Mouse (Mus musculus) heart, adult 11 months (tissue): ENCODE results near the gene Ttc21a.

Source experiments
- DNase-seq: peaks from one replicate; pipeline ENCODE4 v3.0.0; 2022

The Ttc21a gene

GRCm38 (mm10) chr9:119937005-119937773 is at the start of gene Ttc21a, which contains the start of gene Gorasp1:
TSS of gene Ttc21a (plus strand) at chr9:119937606.
TSS of gene Gorasp1 (minus strand) at chr9:119937565.
- peak; percentile 99 for DNase-seq

- DNase-seq = peak; percentile 56
Observed at GRCm38 (mm10) chr9:119888843-119889246, 48.6 kb upstream of the Ttc21a start.

GRCm38 (mm10) chr9:119889446-119889845 is 48.0 kb upstream of the Ttc21a start:
- peak; percentile 88 for DNase-seq

- DNase-seq = peak; percentile 22
Observed at GRCm38 (mm10) chr9:119890692-119891091, 46.7 kb upstream of the Ttc21a start.

GRCm38 (mm10) chr9:119893881-119894280 is 43.5 kb upstream of the Ttc21a start:
- no peak for DNase-seq

GRCm38 (mm10) chr9:119894339-119895009 is 42.9 kb upstream of the Ttc21a start, which contains the start of gene Wdr48:
TSS of gene Wdr48 (plus strand) at chr9:119894878.
- DNase-seq = peak; percentile 100

- peak; percentile 96 for DNase-seq
Observed at GRCm38 (mm10) chr9:119895040-119895721, 42.2 kb upstream of the Ttc21a start.

GRCm38 (mm10) chr9:119899446-119899845 is 38.0 kb upstream of the Ttc21a start:
- no peak for DNase-seq

- DNase-seq = no peak
Observed at GRCm38 (mm10) chr9:119902410-119903151, 34.8 kb upstream of the Ttc21a start.

GRCm38 (mm10) chr9:119908708-119909107 is 28.7 kb upstream of the Ttc21a start:
- no peak for DNase-seq

GRCm38 (mm10) chr9:119909931-119910330 is 27.5 kb upstream of the Ttc21a start:
- no peak for DNase-seq

- no peak for DNase-seq
Observed at GRCm38 (mm10) chr9:119913087-119913838, 24.1 kb upstream of the Ttc21a start.

- no peak for DNase-seq
Observed at GRCm38 (mm10) chr9:119919858-119920257, 17.5 kb upstream of the Ttc21a start.

- DNase-seq = no peak
Observed at GRCm38 (mm10) chr9:119923462-119923861, 13.9 kb upstream of the Ttc21a start.

GRCm38 (mm10) chr9:119925120-119925657 is 12.2 kb upstream of the Ttc21a start:
- no peak for DNase-seq

GRCm38 (mm10) chr9:119925729-119926128 is 11.7 kb upstream of the Ttc21a start:
- no peak for DNase-seq

GRCm38 (mm10) chr9:119926497-119926896 is 10.9 kb upstream of the Ttc21a start:
- DNase-seq = no peak

GRCm38 (mm10) chr9:119932358-119932757 is 5.0 kb upstream of the Ttc21a start:
- peak; percentile 95 for DNase-seq

GRCm38 (mm10) chr9:119933675-119934074 is 3.7 kb upstream of the Ttc21a start:
- DNase-seq = no peak

- DNase-seq = no peak
Observed at GRCm38 (mm10) chr9:119938496-119938895, 1.1 kb downstream of the Ttc21a start.

GRCm38 (mm10) chr9:119939646-119940045 is 2.2 kb downstream of the Ttc21a start:
- no peak for DNase-seq

- DNase-seq = no peak
Observed at GRCm38 (mm10) chr9:119941407-119941806, 4.0 kb downstream of the Ttc21a start.
